Mouse (Mus musculus): ENCODE results near the gene Jpt1.

GRCm38 (mm10) chr11:115534759-115535371, 20.7 kb upstream of the Jpt1 start:
- TF ChIP-seq POLR2A (IDR thresholded peaks at IDR 0.05; ENCODE audit: insufficient read depth, low read depth, low read length) (no peak), CTCF (IDR thresholded peaks at IDR 0.05) (no peak)

All from heart, adult 2 months (tissue).